Mouse (Mus musculus) lung, postnatal 0 days (tissue): ENCODE data around the gene Celf2.

Experiments
- CTCF ChIP-seq: IDR thresholded peaks from 2 replicates; pipeline ENCODE4 v1.5.1; 2016; ENCODE audit warnings: antibody characterized with exemption, mild to moderate bottlenecking
- EP300 ChIP-seq: IDR thresholded peaks from 2 replicates; pipeline ENCODE4 v1.6.1; 2016; ENCODE audit warnings: antibody characterized with exemption, mild to moderate bottlenecking, control low read depth

GRCm38 (mm10) chr2:6560802-6561201 is 948.6 kb downstream of the Celf2 start:
- no peak for TF ChIP-seq CTCF
- no peak for TF ChIP-seq EP300
